In genomic region chr3:152272974-152273685, GRCm38 (mm10) we compare ENCODE assay signal across 29 mouse cellular contexts. TPM values are rescaled to one million over a fixed set of nuclear protein-coding genes. Genes with fewer than 3 reads are reported as not detected.
DNase-seq lines count a peak whose midpoint lies in the region; ATAC-seq lines count a peak whose summit lies in the region.
"Had no signal": no experiment of that assay in that cellular context is flagged by ENCODE, and none has a peak within 500 bp of the region (broad histone marks: within the 10 kb centered on the region; RNA-seq: fewer than 3 reads in every experiment).

No protein-coding gene starts in this region.

- peaks cover 34% of the 10 kb centered on the region for H3K4me1 ChIP-seq in heart, embryonic 12.5 days (replicated peaks)
- no peaks in the 10 kb centered on the region for H3K4me1 ChIP-seq in midbrain, embryonic 11.5 days (ENCODE audit: control insufficient read depth, insufficient read depth, low read length)
- H3K4me1 ChIP-seq in midbrain, embryonic 10.5 days, result peaks cover 6% of the 10 kb centered on the region; the same call in 1 of the 2 replicates
- no peaks in the 10 kb centered on the region for H3K4me1 ChIP-seq in midbrain, embryonic 15.5 days
- H3K4me1 ChIP-seq: hindbrain, embryonic 15.5 days; limb, embryonic 13.5 days; lung, embryonic 15.5 days; neural tube, embryonic 13.5 days had no signal

- no peak overlapping the region for H3K4me3 ChIP-seq in heart, embryonic 12.5 days
- H3K4me3 ChIP-seq in midbrain, embryonic 11.5 days (ENCODE audit: low read depth, low read length), result no peak overlapping the region
- H3K4me3 ChIP-seq in midbrain, embryonic 10.5 days, result no peak overlapping the region
- no peak overlapping the region for H3K4me3 ChIP-seq in midbrain, embryonic 15.5 days
- H3K4me3 ChIP-seq: hindbrain, embryonic 15.5 days; layer of hippocampus, adult 2 months; limb, embryonic 13.5 days; lung, embryonic 15.5 days; neural tube, embryonic 13.5 days had no signal

- no peak for ATAC-seq in heart, embryonic 12.5 days (ENCODE audit: insufficient number of reproducible peaks, low FRiP score)
- 0 out of 2 replicates have a peak, but pooled peaks have one; percentile 46 for ATAC-seq in midbrain, embryonic 11.5 days (ENCODE audit: low FRiP score)
- peak; percentile 33; the same call in 1 of the 2 replicates for ATAC-seq in midbrain, embryonic 15.5 days (replicated peaks)
- ATAC-seq: activated CD4-positive, CD25-positive, alpha-beta regulatory T cell, adult 4 months; forebrain, embryonic 14.5 days; inflammation-experienced regulatory T-cells, adult 6 months had no signal

- H3K9ac ChIP-seq in heart, embryonic 12.5 days, result 0 out of 2 replicates have a peak overlapping the region, but pooled peaks have one; percentile 3
- no peak overlapping the region for H3K9ac ChIP-seq in midbrain, embryonic 11.5 days (ENCODE audit: low read length)
- H3K9ac ChIP-seq in midbrain, embryonic 15.5 days, result no peak overlapping the region
- H3K9ac ChIP-seq: hindbrain, embryonic 15.5 days; limb, embryonic 13.5 days; lung, embryonic 15.5 days; neural tube, embryonic 13.5 days had no signal

- no peaks in the 10 kb centered on the region for H3K27me3 ChIP-seq in heart, embryonic 12.5 days (replicated peaks)
- no peaks in the 10 kb centered on the region for H3K27me3 ChIP-seq in midbrain, embryonic 11.5 days (ENCODE audit: control insufficient read depth, insufficient read depth, low read length)
- peaks cover 10% of the 10 kb centered on the region for H3K27me3 ChIP-seq in midbrain, embryonic 10.5 days (ENCODE audit: low read depth, poor library complexity, severe bottlenecking)
- 0 out of 2 replicates have a peak, but pooled peaks cover 3% of the 10 kb centered on the region for H3K27me3 ChIP-seq in midbrain, embryonic 15.5 days (replicated peaks)
- H3K27me3 ChIP-seq: CH12.LX; lung, embryonic 15.5 days had no signal

- no peak overlapping the region for H3K4me2 ChIP-seq in heart, embryonic 12.5 days
- no peak overlapping the region for H3K4me2 ChIP-seq in midbrain, embryonic 11.5 days
- no peak overlapping the region for H3K4me2 ChIP-seq in midbrain, embryonic 15.5 days
- H3K4me2 ChIP-seq: hindbrain, embryonic 15.5 days; limb, embryonic 13.5 days; liver, embryonic 11.5 days; lung, embryonic 15.5 days; neural tube, embryonic 13.5 days had no signal

- peak overlapping the region; percentile 66 for H3K27ac ChIP-seq in heart, embryonic 12.5 days (ENCODE audit: poor library complexity, severe bottlenecking)
- no peak overlapping the region for H3K27ac ChIP-seq in midbrain, embryonic 11.5 days (ENCODE audit: low read depth, low read length)
- no peak overlapping the region for H3K27ac ChIP-seq in midbrain, embryonic 10.5 days (replicated peaks)
- H3K27ac ChIP-seq in midbrain, embryonic 15.5 days, result no peak overlapping the region
- H3K27ac ChIP-seq: hindbrain, embryonic 15.5 days; layer of hippocampus, adult 2 months; limb, embryonic 13.5 days; lung, embryonic 15.5 days; neural tube, embryonic 13.5 days; stomach, postnatal 0 days had no signal

- peaks cover 13% of the 10 kb centered on the region for H3K36me3 ChIP-seq in heart, embryonic 12.5 days
- no peaks in the 10 kb centered on the region; the same call in 1 of the 2 replicates for H3K36me3 ChIP-seq in midbrain, embryonic 11.5 days (ENCODE audit: control insufficient read depth, insufficient read depth, low read length)
- peaks cover 13% of the 10 kb centered on the region for H3K36me3 ChIP-seq in midbrain, embryonic 10.5 days
- H3K36me3 ChIP-seq in midbrain, embryonic 15.5 days (replicated peaks), result peaks cover 5% of the 10 kb centered on the region; the same call in 1 of the 2 replicates

- WGBS in heart, embryonic 12.5 days, result 72% methylated on average over 20 of the region's 20 CpGs
- WGBS in midbrain, embryonic 11.5 days, result 74% methylated on average over 20 of the region's 20 CpGs
- 86% methylated on average over 20 of the region's 20 CpGs for WGBS in midbrain, embryonic 10.5 days
- WGBS in midbrain, embryonic 15.5 days, result 68% methylated on average over 20 of the region's 20 CpGs

- DNase-seq in embryo, embryonic 10.5 days (ENCODE audit: low spot score), result peak; percentile 14
- DNase-seq in embryo, embryonic 9.5 days (ENCODE audit: extremely low spot score), result no peak
- no peak for DNase-seq in heart, adult 9 months (ENCODE audit: low spot score in 2 of 2)
- DNase-seq in midbrain, embryonic 11.5 days (ENCODE audit: low spot score, missing footprints), result peak; percentile 81
- no peak for DNase-seq in midbrain, embryonic 10.5 days (ENCODE audit: low spot score)
- no peak for DNase-seq in thymus, postnatal 10 days (ENCODE audit: low spot score in 2 of 2)
- DNase-seq: adrenal gland, adult 2 months; adrenal gland, postnatal 36 days; cerebellum, adult 2 months; cerebellum, postnatal 14 days; gastrocnemius, postnatal 14 days; kidney, adult 2 months; kidney, postnatal 36 days; right cerebral cortex, postnatal 4 days; thymus, adult 18-20 months; thymus, postnatal 36 days had no signal

- H3K9me3 ChIP-seq in heart, embryonic 12.5 days (replicated peaks), result no peaks in the 10 kb centered on the region
- no peaks in the 10 kb centered on the region for H3K9me3 ChIP-seq in midbrain, embryonic 11.5 days (ENCODE audit: control insufficient read depth, low read length)
- no peaks in the 10 kb centered on the region for H3K9me3 ChIP-seq in midbrain, embryonic 10.5 days (replicated peaks)
- no peaks in the 10 kb centered on the region for H3K9me3 ChIP-seq in midbrain, embryonic 15.5 days
- H3K9me3 ChIP-seq: hindbrain, embryonic 15.5 days; limb, embryonic 13.5 days; lung, embryonic 15.5 days; neural tube, embryonic 13.5 days had no signal

RNA-seq across cellular contexts. Expression of gene Nexn, which starts 7.0 kb away (rescaled TPM):
- 226 and 246 TPM in 2 replicates for polyA plus RNA-seq in heart, embryonic 12.5 days (2016; fragmentation: Nextera tagmentation; extraction: Ambion mirVana)
- 2.6 and 4.2 TPM in 2 replicates for polyA plus RNA-seq in midbrain, embryonic 11.5 days (2014; fragmentation: Nextera tagmentation; extraction: Ambion mirVana)
- 3.0 and 4.5 TPM in 2 replicates for polyA plus RNA-seq in midbrain, embryonic 10.5 days (2016; fragmentation: Nextera tagmentation; extraction: Ambion mirVana)
- polyA plus RNA-seq in midbrain, embryonic 15.5 days (2015; fragmentation: Nextera tagmentation; extraction: Ambion mirVana), result 0.88 and 2.2 TPM in 2 replicates
- polyA plus RNA-seq: adrenal gland, adult 2 months had no signal

Comparison
In these comparisons a context has a peak if more than half of its experiments do, and no peak if none do; other contexts are left out.
1. DNase-seq: peak in embryo, embryonic 10.5 days (single experiment) and midbrain, embryonic 11.5 days (single experiment); none in embryo, embryonic 9.5 days (single experiment), heart, adult 9 months (0 of 2), midbrain, embryonic 10.5 days (single experiment) and thymus, postnatal 10 days (0 of 2).
2. RNA of gene Nexn, which starts 7.0 kb away (polyA plus RNA-seq): 226 to 246 TPM in heart, embryonic 12.5 days; 3.0 to 4.5 TPM in midbrain, embryonic 10.5 days, 2.6 to 4.2 TPM in midbrain, embryonic 11.5 days and 0.88 to 2.2 TPM in midbrain, embryonic 15.5 days; every median in the first group is over 10 times any median in the second.